Mouse (Mus musculus) limb, embryonic 14.5 days (tissue): ENCODE measurements at regions not wholly inside any gene's neighbourhood (a gene's known extent, or its start where the extent isn't known, plus 50 kb on each side); places are given as distances from the start of the nearest gene placed in this dataset.

Source experiments
- ATAC-seq: fragments of 200-750 bp; cut with Nextera tagmentation; 2 replicates; pipeline ENCODE4 v1.8.0; 2017; ENCODE audit warnings: low read depth, moderate number of reproducible peaks, moderate TSS enrichment; ENCODE audit not compliant: low FRiP score
- DNase-seq: peaks from one replicate; pipeline ENCODE4 v3.0.0-alpha.2; 2015; ENCODE audit warnings: low spot score
- H3K27ac ChIP-seq: fragments of 300-500 bp; sonication (generic); replicated peaks from 2 replicates; pipeline ENCODE4 v1.5.1; 2014; ENCODE audit warnings: low read depth, mild to moderate bottlenecking, low read length, moderate library complexity, mixed read lengths
- H3K27me3 ChIP-seq: fragments of 300-500 bp; sonication (generic); 2 replicates; pipeline ENCODE4 v1.6.1; 2014; ENCODE audit warnings: low read length, mixed read lengths; ENCODE audit not compliant: control insufficient read depth, insufficient read depth
- H3K36me3 ChIP-seq: fragments of 300-500 bp; sonication (generic); 2 replicates; pipeline ENCODE4 v1.6.1; 2014; ENCODE audit warnings: mild to moderate bottlenecking, low read length, moderate library complexity, mixed read lengths; ENCODE audit not compliant: control insufficient read depth, insufficient read depth
- H3K4me1 ChIP-seq: fragments of 300-500 bp; sonication (generic); 2 replicates; pipeline ENCODE4 v1.6.1; 2014; ENCODE audit warnings: antibody characterized with exemption, low read length, mixed read lengths; ENCODE audit not compliant: control insufficient read depth, insufficient read depth
- H3K4me2 ChIP-seq: fragments of 300-500 bp; sonication (generic); replicated peaks from 2 replicates; pipeline ENCODE4 v1.6.1; 2014; ENCODE audit warnings: low read depth, mild to moderate bottlenecking, low read length, moderate library complexity; ENCODE audit not compliant: severe bottlenecking
- H3K4me3 ChIP-seq: fragments of 300-500 bp; sonication (generic); replicated peaks from 2 replicates; pipeline ENCODE4 v1.5.1; 2014; ENCODE audit warnings: low read length
- H3K9ac ChIP-seq: fragments of 300-500 bp; sonication (generic); 2 replicates; pipeline ENCODE4 v1.6.1; 2014; ENCODE audit warnings: mild to moderate bottlenecking, low read depth, low read length, moderate library complexity; ENCODE audit not compliant: severe bottlenecking
- H3K9me3 ChIP-seq: fragments of 300-500 bp; sonication (generic); 2 replicates; pipeline ENCODE4 v1.6.1; 2016; ENCODE audit warnings: low read length; ENCODE audit not compliant: control insufficient read depth
- POLR2A ChIP-seq: fragments of 200-500 bp; IDR thresholded peaks from 2 replicates; pipeline ENCODE4 v1.8.0; 2012; ENCODE audit warnings: inconsistent platforms, mild to moderate bottlenecking, moderate library complexity, borderline replicate concordance; ENCODE audit not compliant: insufficient read depth, insufficient read length; ENCODE audit errors: extremely low read depth
- WGBS: fragments of 180-500 bp; shearing (Covaris S2); extraction: QIAGEN DNeasy Blood & Tissue Kit; methylation state at CpG from one replicate; pipeline ENCODE4 v1.1.7; 2014; 5-methylcytosine and 5-hydroxymethylcytosine counted together

DNA sequence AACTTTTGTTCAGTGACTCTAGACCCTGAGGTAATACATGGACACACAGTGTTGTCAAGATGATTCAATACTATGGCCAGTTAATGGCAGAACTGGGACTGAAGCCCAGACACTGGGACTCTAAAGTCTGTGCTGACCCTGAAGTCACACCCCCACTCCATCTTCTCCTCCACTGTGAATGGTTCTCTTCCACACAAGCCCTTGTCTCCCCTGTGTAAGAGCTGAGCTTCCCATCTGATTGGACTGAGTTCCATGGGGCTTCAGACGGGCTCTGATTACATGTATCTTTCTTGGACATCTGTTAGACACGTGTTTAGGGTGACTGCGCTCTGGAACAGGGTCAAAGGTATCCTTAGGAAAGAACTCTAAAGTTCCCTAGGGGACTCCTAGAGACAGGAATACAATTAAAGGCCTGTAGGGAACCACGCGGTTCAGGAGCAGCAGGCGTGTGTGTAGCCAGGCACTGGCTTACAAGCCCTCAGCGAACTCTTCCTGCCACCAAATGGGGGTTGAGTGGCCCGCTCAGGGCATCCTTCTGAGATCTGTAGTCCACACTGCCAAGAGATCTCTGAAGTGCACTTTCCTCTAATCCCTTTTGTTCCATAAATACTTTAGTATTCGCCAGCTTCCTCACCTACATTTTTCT is 87.4 kb downstream of the Gm10604 start:
- no peak for ATAC-seq
- no peak for DNase-seq
- Histone ChIP-seq H3K4me2 (no peak overlapping the region), H3K27me3 (no peaks in the 10 kb centered on the region), H3K36me3 (no peaks in the 10 kb centered on the region), H3K9me3 (no peaks in the 10 kb centered on the region), H3K4me3 (no peak overlapping the region), H3K27ac (no peak overlapping the region), H3K4me1 (no peaks in the 10 kb centered on the region), H3K9ac (no peak overlapping the region)
- no peak for TF ChIP-seq POLR2A
- 38% methylated on average over 9 of the region's 9 CpGs for WGBS

GRCm38 (mm10) chr4:11889039-11889600 is 91.9 kb downstream of the Gm10604 start:
- Histone ChIP-seq H3K9ac (no peak overlapping the region), H3K27me3 (no peaks in the 10 kb centered on the region), H3K27ac (no peak overlapping the region), H3K36me3 (no peaks in the 10 kb centered on the region), H3K4me3 (no peak overlapping the region), H3K4me1 (peaks cover 10% of the 10 kb centered on the region), H3K4me2 (no peak overlapping the region), H3K9me3 (no peaks in the 10 kb centered on the region)
- TF ChIP-seq POLR2A = no peak
- no peak for DNase-seq
- WGBS = 79% methylated on average over 6 of the region's 6 CpGs
- ATAC-seq = no peak

DNA sequence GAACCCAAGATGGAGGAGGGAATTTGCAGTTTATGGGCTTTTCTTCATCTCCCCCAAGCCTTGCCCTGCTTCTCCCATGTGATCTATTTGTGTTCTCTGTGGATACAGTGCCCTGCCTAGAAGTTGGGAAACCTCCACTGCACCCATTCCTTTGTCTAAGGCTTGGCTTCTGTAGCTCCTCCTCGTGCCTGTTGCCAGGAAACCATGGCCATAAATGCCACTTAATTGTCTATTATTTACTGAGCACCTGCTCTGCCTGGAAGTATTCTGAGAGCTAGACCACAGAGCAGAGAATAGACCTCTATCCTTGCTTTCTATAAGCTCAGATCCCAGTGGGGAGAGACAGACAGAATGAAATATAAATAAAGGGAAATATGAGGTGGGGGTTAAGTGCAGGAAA is 93.7 kb downstream of the Gm10604 start:
- H3K4me3 ChIP-seq = no peak overlapping the region
- no peak overlapping the region for H3K4me2 ChIP-seq
- peaks cover 10% of the 10 kb centered on the region for H3K4me1 ChIP-seq
- no peaks in the 10 kb centered on the region for H3K36me3 ChIP-seq
- no peak for TF ChIP-seq POLR2A
- no peak overlapping the region for H3K9ac ChIP-seq
- DNase-seq (no peak), ATAC-seq (no peak)
- no peaks in the 10 kb centered on the region for H3K9me3 ChIP-seq
- H3K27me3 ChIP-seq = no peaks in the 10 kb centered on the region
- no peak overlapping the region for H3K27ac ChIP-seq
- 4% methylated on average over 1 of the region's 1 CpGs for WGBS

GRCm38 (mm10) chr4:11885499-11885898 is 95.6 kb downstream of the Gm10604 start:
- ATAC-seq (no peak), DNase-seq (peak; percentile 66)
- Histone ChIP-seq H3K9ac (no peak overlapping the region), H3K4me1 (peaks cover 10% of the 10 kb centered on the region), H3K27me3 (no peaks in the 10 kb centered on the region), H3K9me3 (no peaks in the 10 kb centered on the region), H3K36me3 (no peaks in the 10 kb centered on the region), H3K4me3 (no peak overlapping the region), H3K4me2 (no peak overlapping the region), H3K27ac (no peak overlapping the region)
- WGBS = 50% methylated on average over 4 of the region's 4 CpGs
- TF ChIP-seq POLR2A = no peak

- WGBS = 24% methylated on average over 7 of the region's 7 CpGs
- Histone ChIP-seq H3K4me2 (no peak overlapping the region), H3K4me3 (no peak overlapping the region), H3K36me3 (no peaks in the 10 kb centered on the region), H3K27ac (no peak overlapping the region), H3K9me3 (no peaks in the 10 kb centered on the region), H3K4me1 (peaks cover 10% of the 10 kb centered on the region), H3K27me3 (no peaks in the 10 kb centered on the region), H3K9ac (no peak overlapping the region)
- no peak for TF ChIP-seq POLR2A
- DNase-seq (peak; percentile 38), ATAC-seq (peak; percentile 81)
Measured at GRCm38 (mm10) chr4:11884818-11885217, 96.2 kb downstream of the Gm10604 start.
